Mouse (Mus musculus) thymus, adult 2 months (tissue): ENCODE measurements around the gene Pex1. TPM values are rescaled to one million over a fixed set of nuclear protein-coding genes. Genes with fewer than 3 reads are reported as not detected.

Experiments
- DNase-seq: peaks from one replicate; pipeline ENCODE4 v3.0.0; 2021
- H3K27ac ChIP-seq: fragments of 200-500 bp; 2 replicates; pipeline ENCODE4 v1.5.1; 2012; ENCODE audit warnings: low read length, control low read depth; ENCODE audit not compliant: control insufficient read depth, insufficient read depth
- H3K27me3 ChIP-seq: fragments of 200-500 bp; 2 replicates; pipeline ENCODE4 v1.6.1; 2012; ENCODE audit warnings: mild to moderate bottlenecking, low read length, moderate library complexity, mixed read lengths; ENCODE audit not compliant: control insufficient read depth, insufficient read depth
- H3K36me3 ChIP-seq: fragments of 200-500 bp; 2 replicates; pipeline ENCODE4 v1.6.1; 2012; ENCODE audit warnings: mild to moderate bottlenecking, low read length, moderate library complexity; ENCODE audit not compliant: control insufficient read depth, insufficient read depth
- H3K4me1 ChIP-seq: fragments of 200-500 bp; replicated peaks from 2 replicates; pipeline ENCODE4 v1.6.1; 2012; ENCODE audit warnings: low read length; ENCODE audit not compliant: control insufficient read depth, insufficient read depth
- H3K4me3 ChIP-seq: fragments of 200-500 bp; 2 replicates; pipeline ENCODE4 v1.5.1; 2012; ENCODE audit warnings: mild to moderate bottlenecking, low read length, control low read depth, moderate library complexity; ENCODE audit not compliant: control insufficient read depth, insufficient read depth
- CTCF ChIP-seq: fragments of 200-500 bp; IDR thresholded peaks from 2 replicates; pipeline ENCODE4 v1.5.1; 2012; ENCODE audit warnings: mild to moderate bottlenecking, control low read depth, low read length, moderate library complexity, borderline replicate concordance; ENCODE audit not compliant: control insufficient read depth, poor library complexity, insufficient read depth; ENCODE audit errors: extremely low read depth
- POLR2A ChIP-seq: fragments of 200-500 bp; IDR thresholded peaks from 2 replicates; pipeline ENCODE4 v1.6.1; 2012; ENCODE audit warnings: mild to moderate bottlenecking, low read length, control low read depth, moderate library complexity; ENCODE audit not compliant: control insufficient read depth, poor library complexity, insufficient read depth; ENCODE audit errors: extremely low read depth
- WGBS: fragments of 180-500 bp; shearing (Covaris S2); methylation state at CpG from one replicate; pipeline ENCODE4 v1.1.7; 2018; 5-methylcytosine and 5-hydroxymethylcytosine counted together
- polyA plus RNA-seq: library from polyadenylated mRNA; depleted of rRNA; stranded (reverse); fragments of >200 nt; gene quantifications from 2 replicates; pipeline ENCODE4 v1.2.3, GENCODE M21; 2012; rRNA removed

Pex1 gene
- polyA plus RNA-seq, 1 experiment = 10.2 TPM

DNA sequence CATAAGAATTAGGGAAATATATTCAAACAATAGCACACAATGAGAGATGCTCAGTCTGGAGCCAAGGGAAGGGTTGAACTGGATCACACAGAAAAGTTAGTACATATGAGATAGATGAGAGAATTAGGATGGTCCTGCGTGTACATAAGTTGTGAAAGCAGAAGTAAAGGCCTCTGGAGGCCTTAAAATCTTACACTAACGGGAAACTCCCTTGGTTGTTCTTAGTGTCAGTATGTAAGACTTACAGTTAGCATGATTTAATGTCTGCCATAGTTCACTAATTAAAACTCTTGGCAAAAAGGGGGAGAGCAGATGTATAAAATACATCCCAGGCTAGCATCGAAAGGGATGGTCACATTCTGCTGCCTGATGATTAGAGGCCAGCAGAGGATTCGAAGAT is 57.9 kb downstream of the Pex1 start:
- DNase-seq = no peak
- H3K4me3 ChIP-seq = no peak overlapping the region
- TF ChIP-seq POLR2A (no peak), CTCF (no peak)
- H3K27me3 ChIP-seq = no peaks in the 10 kb centered on the region
- no peak overlapping the region for H3K27ac ChIP-seq
- no peaks in the 10 kb centered on the region for H3K36me3 ChIP-seq
- no peaks in the 10 kb centered on the region for H3K4me1 ChIP-seq
- 76% methylated on average over 4 of the region's 4 CpGs for WGBS

DNA sequence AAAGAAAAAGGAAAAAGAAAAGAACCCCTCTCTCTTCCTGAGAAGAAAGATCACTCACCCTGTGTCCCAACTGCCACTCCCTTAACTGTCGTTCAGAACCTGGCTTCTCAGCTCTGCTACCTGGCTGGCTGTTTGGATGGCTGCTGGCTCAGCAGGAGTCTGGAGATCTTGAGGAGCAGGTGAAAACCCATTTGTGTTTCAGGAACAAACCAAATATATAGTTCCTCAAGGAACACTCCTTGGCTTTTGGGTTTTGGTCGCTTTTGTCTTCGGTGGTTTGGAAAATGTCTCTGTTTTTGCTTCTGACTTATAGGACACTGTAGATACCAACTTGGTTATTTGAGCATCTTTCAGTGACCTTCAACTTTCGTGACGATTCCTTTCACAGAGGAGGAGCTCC is 61.2 kb downstream of the Pex1 start, which contains the start of gene Gatad1:
TSS of gene Gatad1 (minus strand) at position 101 of the 400 bp plus-strand sequence.
- Histone ChIP-seq H3K27me3 (no peaks in the 10 kb centered on the region), H3K36me3 (no peaks in the 10 kb centered on the region), H3K4me3 (no peak within 1 kb of the TSS), H3K4me1 (no peaks in the 10 kb centered on the region), H3K27ac (no peak within 1 kb of the TSS)
- WGBS = 95% methylated on average over 5 of the region's 5 CpGs
- no peak for DNase-seq
- no peak for TF ChIP-seq POLR2A
- no peak for TF ChIP-seq CTCF

DNA sequence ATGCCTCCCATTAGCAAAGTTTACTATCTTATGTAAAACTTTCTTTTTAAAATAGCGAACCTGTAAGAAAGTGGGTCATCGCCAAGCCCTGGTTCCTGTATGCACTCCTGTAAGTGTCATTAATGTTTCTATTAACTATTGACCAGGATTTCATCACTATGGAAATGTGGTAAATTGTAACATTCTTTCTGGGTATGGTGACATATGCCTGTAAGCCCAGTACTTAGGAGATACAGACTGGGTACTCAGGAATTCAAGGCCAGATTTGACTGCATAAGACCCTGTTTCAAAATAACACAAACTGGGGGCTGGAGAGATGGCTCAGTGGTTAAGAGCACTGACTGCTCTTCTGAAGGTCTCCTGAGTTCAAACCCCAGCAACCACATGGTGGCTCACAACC is 69.4 kb downstream of the Pex1 start:
- no peak overlapping the region for H3K27ac ChIP-seq
- no peaks in the 10 kb centered on the region for H3K36me3 ChIP-seq
- DNase-seq = no peak
- 95% methylated on average over 2 of the region's 2 CpGs for WGBS
- peaks cover 11% of the 10 kb centered on the region for H3K4me1 ChIP-seq
- no peaks in the 10 kb centered on the region for H3K27me3 ChIP-seq
- H3K4me3 ChIP-seq = no peak overlapping the region
- no peak for TF ChIP-seq POLR2A
- TF ChIP-seq CTCF = no peak

DNA sequence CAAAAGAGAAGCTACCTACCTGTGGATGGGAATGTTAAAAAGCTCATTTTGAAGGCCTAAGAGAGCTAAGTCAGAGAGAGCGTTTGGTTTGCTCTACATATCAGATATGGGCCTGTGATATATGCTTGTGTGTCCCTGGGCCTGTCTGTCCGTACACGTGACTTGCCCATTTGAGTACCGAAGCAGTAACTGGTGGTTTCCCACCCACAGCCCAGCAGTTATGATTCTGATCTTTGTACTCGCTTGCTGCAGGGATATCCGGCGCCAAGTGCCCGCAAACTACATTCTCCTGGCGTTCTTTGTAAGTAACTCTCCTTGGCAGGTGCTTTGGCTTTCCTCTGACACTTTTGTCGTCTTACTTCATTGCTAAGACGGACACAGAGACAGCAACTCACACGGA is 70.7 kb downstream of the Pex1 start:
- no peaks in the 10 kb centered on the region for H3K27me3 ChIP-seq
- peak; percentile 14 for DNase-seq
- TF ChIP-seq POLR2A = no peak
- no peak for TF ChIP-seq CTCF
- 61% methylated on average over 12 of the region's 12 CpGs for WGBS
- peaks cover 14% of the 10 kb centered on the region for H3K4me1 ChIP-seq
- no peak overlapping the region for H3K27ac ChIP-seq
- no peaks in the 10 kb centered on the region for H3K36me3 ChIP-seq
- H3K4me3 ChIP-seq = no peak overlapping the region

DNA sequence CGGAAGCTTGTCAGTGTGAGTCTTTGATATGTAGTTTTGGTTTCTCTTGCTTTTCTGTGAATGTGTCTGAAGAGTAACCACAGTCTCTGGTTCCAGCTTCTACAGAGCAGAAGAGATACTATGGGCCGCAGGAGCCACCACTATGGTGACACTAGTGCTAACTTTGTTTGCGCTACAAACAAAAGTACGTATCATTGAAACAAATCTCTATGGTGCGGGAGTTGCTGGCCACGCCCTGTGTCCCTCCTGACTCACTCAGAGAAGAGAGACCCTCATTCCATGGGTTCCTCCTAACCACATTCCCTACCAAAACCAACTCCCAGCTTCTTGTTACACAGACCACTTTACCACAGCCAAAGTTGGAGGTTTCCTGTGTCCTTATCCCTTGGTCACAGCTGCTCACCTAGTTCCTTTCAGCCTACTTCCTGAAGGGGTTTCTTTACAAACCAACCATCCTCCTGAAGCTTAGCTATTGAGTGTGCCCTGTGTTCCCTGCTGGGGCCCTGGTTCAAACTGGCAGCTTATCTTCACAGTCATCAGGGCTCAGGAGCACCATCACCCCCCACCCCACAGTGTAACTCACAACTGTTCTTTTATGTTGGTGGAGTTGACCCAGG is 74.2 kb downstream of the Pex1 start:
- WGBS = 11% methylated on average over 6 of the region's 6 CpGs
- Histone ChIP-seq H3K4me1 (peaks cover 14% of the 10 kb centered on the region), H3K4me3 (no peak overlapping the region), H3K27ac (peak overlapping the region; percentile 51; the same call in 1 of the 2 replicates), H3K27me3 (no peaks in the 10 kb centered on the region), H3K36me3 (no peaks in the 10 kb centered on the region)
- peak; percentile 5 for DNase-seq
- TF ChIP-seq CTCF = no peak
- no peak for TF ChIP-seq POLR2A

Other genes starting within 250 kb of the Pex1 start
- gene Fam133b, start 52.2 kb upstream of the Pex1 start, polyA plus RNA-seq = 13.4 and 13.7 TPM in 2 replicates
- gene 1700109H08Rik, start 24.5 kb upstream of the Pex1 start, polyA plus RNA-seq = 4.5 and 5.2 TPM in 2 replicates
- gene Rbm48, start 519 bp downstream of the Pex1 start, polyA plus RNA-seq = 8.9 and 9.7 TPM in 2 replicates
- not detected in 2 replicates for gene Tmbim7, start 55.1 kb downstream of the Pex1 start, polyA plus RNA-seq
- 37.1 and 52.0 TPM in 2 replicates for gene Gatad1, start 61.1 kb downstream of the Pex1 start, polyA plus RNA-seq
- gene Ankib1, start 206.9 kb downstream of the Pex1 start, polyA plus RNA-seq = 10.4 and 10.5 TPM in 2 replicates
- 17.2 and 19.9 TPM in 2 replicates for gene Krit1, start 207.1 kb downstream of the Pex1 start, polyA plus RNA-seq
- gene Lrrd1, start 249.1 kb downstream of the Pex1 start, polyA plus RNA-seq = 0.08 and 0.11 TPM in 2 replicates